Mouse (Mus musculus) frontal cortex, postnatal 14 days (tissue): Measurements from ENCODE around the gene Slc7a8.
A peak's percentile ranks its signal among the peaks of the same experiment; 100 is the strongest.

Source experiments
- DNase-seq, 2 experiments: peaks; one replicate each; pipeline ENCODE4 v3.0.0; 2022; ENCODE audit warnings: low spot score in 2 of 2

Slc7a8 gene

DNA sequence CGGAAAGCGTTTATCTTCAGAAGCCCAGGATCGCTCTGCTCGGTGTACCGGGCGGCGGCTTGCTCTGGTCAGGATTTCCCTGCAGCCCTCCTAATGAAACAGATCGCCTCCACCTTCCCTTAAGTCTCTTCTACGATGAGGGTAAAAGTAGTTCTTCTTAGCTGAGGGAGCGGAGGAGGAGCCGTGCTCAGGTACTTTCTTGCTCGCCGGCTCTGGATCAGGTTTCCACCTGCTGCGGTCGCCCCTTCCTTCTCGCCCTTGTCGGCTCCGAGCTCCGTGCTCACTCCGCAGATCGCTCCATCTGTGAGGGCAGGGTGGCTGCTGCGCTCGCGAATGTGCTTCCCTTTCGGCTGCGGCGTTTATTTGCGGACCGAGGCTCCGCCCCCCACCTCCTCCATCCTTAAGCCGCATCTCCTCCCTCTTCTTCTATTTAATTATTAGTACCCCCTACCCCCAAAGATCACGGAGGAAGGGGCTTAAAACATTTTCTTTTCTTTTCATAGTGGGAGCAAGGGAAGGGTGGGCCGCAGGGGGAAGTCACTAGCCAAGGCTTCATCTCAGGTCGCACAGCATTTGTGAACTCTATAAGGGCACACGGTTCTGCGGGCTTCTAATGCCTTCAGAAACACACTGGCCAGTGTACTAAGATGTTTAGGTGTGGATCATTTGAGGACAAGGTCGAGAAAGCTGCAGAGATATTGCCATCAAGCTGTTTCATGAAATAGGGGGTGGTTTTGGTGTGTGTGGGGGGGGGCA lies at the start of gene Slc7a8:
Gene Slc7a8 (minus strand): TSS at position 337 of the 756 bp plus-strand sequence.
- peak; percentile 45 to 71 for DNase-seq

DNA sequence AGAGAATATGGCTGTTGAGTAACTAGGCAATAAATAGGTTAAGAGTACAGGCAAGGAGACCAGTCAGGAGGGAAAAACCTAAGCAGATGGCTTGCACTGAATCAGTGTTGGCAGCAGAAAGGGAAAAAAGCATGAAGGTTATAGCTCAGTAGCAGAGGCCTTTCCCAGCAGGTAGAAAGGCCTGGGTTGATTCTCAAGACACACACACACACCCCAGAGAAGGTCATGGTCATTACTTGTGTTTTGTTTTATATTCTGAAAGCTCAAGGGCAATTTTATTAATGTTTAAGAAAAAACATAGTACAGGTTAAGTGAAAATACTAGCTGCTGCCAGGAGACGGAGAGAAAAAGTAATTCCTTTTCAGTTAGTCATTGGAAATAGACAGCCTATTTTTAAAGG lies 42.0 kb upstream of the Slc7a8 start:
- no peak for DNase-seq

DNA sequence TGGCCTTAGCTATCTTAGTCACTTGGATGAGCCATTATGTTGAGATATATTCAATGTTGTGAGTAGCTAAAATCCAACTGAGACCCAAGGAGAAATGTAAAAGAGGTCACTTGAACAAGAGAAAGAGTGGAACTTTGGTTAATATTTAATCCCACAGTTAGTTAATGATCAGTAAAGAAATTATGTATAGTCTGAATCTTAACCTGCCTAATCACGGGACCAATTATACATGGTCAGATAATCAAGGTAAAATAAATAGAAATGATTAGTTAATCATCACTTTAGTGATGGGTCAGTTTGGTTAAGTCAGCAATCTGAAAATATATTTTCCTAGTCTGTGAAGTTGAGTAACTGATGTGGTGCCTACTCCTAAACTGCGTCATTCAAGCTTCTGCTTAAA lies 40.6 kb upstream of the Slc7a8 start:
- DNase-seq: no peak

DNA sequence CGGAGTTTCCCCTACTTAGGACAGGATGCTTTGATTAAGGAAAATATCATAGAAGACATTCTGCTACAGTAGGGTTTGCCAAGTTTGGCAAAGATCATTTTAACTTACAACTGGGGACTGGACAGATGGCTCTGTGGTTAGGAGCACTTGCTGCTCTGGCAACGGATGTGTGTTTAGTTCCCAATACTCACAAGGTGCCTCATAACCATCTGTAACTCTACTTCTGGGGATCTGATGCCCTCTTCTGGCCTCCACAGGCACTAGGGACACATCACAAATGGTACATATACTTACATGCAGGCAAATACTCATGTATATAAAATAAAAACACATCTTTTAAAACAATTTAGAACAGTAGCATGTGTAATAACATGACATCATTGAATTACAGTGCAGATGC lies 36.0 kb upstream of the Slc7a8 start:
- peak in 1 of 2 experiments; percentile 19 for DNase-seq

DNA sequence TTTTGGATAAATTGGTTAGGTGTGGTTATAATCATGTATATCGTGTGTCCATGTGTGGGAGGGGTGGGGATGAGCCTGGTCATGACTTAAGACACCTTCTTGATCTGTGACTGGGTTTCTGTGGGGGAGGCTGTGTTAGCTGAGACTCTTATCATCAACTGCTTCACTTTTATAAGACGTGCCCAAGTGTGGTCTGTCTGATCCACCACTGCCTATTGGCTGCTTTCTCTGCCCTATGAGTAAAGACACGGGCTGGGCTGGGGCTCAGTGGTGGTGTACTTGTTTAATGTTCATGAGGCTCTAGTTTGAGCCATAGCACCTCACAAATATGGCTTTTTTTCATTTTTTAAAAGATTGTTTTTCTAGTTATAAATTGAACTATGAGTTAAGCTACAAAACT lies 34.0 kb upstream of the Slc7a8 start:
- no peak for DNase-seq

DNA sequence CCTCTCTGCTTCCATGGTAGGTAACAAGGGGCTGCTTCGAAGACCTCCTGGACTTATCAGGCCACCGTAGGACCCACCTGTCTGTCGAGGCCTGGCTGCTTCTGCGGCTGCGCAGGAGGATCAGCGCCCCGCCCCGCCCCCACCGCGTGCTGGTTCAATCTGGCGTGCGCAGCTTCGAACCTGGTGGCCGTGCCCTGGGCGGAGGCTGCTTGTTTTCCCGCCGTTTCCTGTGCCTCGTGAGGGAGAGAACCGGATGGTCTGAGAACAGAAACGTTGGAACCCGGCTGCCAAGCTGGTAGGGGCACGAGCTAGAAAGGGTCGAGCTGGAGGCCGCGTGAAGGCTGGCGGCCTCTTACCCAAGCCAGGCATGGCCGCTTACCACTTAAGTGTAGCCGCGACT lies 32.2 kb upstream of the Slc7a8 start, which contains the start of gene Rnf212b:
Gene Rnf212b (plus strand): TSS at position 151 of the 400 bp plus-strand sequence.
- DNase-seq: no peak

DNA sequence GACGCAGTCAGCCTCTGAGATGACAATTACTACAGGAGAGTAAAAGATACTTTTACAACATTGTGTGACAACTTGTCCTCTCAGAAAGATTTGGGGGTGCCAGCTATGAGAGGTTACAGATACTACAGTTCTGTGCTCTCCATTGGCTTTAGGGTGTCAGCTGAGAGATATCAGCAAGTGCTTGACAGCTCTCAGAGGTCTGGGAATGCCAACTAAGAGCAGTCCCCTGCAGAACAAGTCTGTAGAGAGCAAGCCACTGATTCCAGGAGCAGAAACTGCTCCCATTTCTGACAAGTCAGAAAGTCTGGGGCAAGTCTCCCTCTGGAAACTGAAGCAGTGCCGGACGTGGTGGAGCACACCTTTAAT lies 27.9 kb upstream of the Slc7a8 start:
- DNase-seq: no peak

DNA sequence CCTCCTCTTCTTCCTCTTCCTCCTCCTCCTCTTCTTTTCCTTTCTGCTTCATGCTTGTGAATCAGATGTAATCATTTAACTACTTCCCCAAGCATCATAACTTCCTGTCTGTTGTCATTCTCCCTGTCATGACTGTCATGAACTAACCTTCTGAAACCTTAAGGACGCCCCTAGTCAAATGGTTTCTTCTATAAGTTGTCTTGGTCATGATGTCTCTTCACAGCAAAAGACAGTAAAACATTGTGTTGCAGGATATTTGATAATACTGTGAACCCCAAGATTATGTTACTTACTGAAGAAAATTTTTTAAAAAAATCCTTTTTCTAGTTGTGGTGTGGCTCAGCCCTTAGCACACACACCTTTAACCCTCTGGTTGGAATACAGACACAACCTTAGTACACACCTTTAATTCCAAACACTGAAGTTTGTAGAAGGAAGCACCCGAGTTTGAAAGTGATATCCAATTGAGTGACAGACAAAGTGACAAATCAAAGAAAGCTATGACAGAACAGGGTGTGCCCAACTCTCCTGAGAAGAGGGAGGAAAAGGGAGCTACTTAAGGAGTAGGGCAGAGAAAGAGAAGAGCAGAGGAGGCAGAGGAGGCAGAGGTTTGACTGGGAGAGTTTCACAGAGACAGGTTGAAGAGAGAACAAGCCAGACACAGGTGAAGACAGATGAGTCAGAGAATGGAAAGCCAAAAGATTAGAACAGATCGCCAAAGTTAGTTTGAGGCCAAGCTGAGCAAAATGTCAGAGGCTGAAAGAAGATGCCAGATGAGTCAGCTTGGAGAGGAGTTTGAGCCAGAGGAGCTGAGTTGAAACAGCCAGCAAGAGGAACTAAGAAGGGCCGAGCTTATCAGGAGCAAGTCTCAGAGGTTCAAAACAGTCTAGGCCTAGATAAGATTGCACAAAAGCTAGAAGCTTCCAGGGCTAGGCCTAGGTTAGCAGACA lies 27.2 kb upstream of the Slc7a8 start:
- no peak for DNase-seq

DNA sequence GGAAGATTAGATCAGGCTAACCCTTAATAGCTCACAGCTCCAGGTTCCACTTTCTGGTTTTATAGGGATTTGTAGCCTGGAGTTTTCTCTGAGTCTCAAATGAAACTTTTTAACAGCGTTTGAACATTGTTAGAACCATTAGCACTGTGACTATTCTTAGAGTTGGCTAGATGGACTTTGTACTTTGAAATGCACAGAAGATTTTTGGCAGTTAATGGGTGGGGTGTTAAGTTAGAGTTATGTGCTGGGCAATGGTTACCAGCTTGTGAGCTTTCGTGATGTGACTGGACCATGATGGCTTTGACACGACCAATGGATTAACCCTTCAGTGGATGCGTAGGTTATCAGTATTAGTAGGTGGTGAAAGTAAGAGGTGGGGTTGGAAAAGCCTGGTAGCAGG lies 24.4 kb upstream of the Slc7a8 start:
- no peak for DNase-seq

DNA sequence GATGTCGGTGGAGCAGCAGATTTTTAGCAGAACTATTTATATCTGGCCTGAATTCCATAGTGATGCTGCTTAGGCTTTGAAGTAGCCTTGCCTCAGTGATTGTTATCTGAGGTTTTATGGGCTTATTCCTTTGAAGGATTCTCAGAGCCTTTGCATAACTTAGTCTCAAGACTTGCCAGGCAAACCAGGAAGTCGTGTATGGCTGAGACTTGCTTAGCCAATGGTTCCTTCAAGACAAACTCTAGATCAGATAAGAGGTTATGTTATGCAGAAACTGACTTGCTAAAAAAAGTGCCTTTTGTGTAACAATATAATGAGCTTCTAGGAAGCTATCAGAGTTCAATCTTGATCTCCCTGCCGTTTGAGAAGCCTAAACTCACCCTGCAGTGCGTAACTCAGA lies 20.7 kb upstream of the Slc7a8 start:
- DNase-seq: no peak

DNA sequence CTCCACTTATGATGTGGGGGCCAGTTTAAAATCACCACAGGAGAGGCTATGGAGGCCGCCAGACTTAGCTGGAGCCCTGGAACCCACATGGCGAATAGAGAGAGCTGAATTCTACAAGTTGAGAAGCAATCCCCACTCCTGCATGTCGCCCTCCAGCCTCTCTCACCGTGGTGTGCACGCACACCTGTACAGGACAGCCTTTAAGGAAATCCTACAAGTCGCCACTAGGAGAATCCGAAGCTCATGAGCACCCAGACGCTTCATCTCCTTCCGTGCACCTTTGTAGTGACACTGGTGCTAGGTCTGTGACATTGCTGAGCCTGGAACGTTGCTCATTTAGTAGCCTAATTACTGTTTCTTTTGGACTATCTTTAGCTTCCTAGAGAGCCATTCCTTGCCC lies 17.9 kb upstream of the Slc7a8 start:
- DNase-seq: no peak

DNA sequence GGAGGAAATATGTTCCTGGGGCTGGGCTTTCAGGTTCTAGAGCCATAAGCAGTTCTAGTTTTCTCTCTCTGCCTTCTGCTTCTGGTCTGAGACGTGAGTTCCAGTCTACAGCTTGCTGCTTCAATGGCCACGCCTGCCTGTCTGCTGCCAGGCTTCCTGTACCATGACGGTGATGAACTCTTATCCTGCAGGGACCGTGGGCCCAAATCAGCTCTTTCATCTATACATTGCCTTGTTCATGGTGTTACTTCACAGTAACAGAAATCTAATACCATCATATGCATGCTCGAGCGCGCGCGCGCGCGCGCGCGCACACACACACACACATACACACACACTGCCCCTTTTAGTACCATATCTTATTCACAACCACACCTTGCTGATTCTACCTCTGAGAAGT lies 15.0 kb upstream of the Slc7a8 start:
- no peak for DNase-seq

DNA sequence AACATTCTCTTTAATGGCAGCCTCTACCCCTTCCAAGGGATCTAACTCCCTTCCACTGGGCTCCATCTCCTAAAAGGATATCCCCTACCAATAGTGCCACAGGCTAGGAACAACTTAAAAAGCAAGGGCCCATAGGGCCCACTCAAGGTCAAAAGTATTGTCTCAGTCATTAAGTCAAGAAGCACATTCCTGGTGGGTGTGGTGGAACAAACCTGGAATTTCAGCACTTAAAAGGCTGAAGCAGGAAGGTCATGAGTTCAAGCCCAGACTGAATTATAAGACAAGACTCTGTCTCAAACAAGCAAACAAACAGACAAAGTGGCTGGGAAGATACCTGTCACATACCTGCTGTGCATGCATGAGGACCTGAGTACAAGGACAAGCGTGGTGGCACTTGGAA lies 14.2 kb upstream of the Slc7a8 start:
- no peak for DNase-seq

DNA sequence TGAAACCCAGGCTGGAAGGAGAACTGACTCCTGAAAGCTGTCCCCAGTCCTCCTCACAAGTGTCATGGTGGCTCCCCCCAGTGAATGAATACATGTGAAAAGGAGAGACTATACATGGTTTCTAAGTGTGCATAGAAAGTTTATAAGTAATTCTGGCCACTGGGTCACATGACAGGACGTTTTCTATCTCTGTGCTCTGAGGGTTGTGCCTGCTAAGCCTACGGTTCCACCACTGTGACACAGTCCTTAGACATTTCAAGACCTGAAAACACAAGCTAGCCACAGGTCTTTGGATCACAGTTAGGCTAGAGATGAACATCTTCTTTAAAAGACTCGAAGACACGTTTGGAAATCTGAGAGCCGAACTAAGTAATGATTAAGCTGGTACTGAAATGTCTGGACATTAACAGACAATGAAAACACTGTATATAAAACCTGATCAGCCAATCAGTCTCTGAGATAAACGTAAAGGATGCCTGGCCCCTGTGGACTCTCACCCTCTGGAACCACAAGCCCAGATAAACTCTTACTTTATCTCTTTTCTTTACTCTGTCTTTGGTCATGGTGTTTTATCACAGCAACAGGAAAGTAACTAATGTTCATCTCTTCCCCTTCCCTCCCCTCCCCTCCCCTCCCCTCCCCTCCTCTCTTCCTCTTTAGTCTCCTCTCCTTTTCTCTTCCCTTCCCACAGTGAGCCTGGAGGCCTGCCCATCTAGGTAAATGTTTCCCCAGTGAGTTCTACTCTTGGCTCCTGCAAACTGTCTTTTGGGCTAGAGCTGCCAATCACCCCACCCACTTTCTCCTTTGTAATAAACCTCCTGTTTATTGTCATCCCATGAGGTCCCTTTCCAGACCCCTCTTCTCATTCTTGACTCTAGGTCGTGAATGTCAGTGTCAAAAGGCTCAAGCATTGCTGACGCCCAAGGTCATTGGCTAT lies 12.4 kb upstream of the Slc7a8 start:
- DNase-seq: no peak

DNA sequence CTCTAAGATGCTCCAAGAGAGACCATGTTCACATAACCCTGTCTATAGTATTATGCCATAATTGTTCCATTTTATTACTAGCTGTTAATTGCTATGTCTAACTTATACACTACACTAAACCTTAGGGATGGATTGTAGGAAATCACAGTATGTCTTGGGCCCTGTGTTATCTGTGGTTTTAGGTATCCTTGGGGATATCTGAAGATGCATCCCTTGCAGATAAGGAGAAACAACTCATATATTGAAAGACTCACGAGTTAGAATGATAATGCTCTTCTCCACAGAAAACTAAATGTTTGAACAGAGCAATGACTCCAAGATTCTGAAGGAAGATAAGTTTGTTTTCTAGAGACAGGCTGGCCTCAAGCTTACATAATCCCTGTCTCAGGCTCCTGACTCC lies 11.6 kb upstream of the Slc7a8 start:
- DNase-seq: no peak

DNA sequence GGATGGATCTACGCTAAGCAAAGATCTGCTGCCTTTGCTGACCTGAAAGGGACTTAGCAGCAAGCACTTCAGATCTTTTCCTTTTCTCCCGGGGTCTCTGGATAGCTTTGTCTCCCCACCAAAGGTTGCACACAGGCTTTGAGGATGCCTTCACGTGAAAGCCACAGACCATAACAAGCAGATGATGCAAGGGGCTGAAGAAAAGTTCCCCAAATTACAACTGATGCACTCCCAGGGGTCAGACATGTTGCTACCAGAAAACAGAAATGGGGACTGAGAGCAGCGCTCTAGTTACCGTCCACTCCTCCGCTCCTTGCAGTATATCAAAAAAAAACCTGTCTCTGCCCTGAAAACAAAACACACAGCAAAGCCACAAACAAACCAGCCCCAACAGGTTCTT lies 10.4 kb upstream of the Slc7a8 start:
- no peak for DNase-seq

DNA sequence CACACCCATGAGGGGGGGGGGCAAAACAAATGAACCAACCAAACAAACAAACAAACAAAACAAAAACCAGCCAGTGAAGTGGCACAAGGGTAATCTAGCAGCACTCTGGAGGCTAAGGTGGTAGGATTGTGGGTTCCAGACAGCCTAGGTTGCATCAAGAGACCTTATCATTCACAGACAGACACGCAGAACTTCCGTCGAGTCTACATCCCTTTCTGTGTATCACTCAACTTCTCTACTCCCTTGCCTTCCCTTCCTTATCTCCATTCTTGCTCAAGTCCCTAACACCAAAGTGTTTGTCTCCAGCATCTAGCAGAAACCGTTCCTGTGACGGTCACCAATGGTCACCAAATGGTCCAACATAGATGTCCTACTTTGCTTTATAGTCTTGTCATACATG lies 6.5 kb upstream of the Slc7a8 start:
- no peak for DNase-seq

DNA sequence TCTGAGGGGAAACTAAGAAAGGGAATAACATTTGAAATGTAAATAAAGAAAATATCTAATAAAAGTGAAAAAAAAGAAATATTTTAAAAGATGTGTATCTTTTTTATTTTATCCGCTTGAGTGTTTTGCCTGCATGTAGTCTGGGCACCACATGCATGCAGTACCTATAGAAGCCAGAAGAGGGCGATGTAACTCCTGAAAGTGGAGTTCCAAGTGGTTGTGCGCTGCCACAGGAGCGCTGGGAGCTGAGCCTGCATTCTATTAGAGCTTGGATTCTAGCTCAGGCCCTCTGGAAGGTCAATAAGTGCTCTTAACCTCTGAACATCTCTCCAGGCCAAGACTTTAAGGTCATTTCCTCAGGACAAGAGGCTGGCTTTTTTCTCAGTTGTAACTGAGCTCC lies 5.5 kb upstream of the Slc7a8 start:
- no peak for DNase-seq

DNA sequence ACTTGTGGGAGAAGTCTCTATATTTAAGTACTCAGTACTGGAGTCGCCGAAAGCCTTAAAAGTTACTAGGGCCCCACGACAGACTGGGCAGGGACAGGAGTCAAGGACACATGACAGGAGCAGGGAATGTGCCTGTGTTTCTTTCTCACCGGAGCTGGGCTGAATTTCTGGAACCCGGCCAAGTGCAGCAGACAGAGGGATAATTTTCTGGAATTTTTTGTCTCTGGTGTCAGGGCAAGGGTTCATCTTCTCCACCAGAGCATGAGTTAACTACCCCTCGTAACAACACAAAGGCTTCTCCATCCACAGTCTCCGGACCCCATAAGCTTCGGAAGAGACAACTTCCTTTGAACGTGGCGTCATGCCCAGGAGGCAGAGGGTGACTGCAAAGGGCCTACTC lies 4.7 kb upstream of the Slc7a8 start:
- no peak for DNase-seq

DNA sequence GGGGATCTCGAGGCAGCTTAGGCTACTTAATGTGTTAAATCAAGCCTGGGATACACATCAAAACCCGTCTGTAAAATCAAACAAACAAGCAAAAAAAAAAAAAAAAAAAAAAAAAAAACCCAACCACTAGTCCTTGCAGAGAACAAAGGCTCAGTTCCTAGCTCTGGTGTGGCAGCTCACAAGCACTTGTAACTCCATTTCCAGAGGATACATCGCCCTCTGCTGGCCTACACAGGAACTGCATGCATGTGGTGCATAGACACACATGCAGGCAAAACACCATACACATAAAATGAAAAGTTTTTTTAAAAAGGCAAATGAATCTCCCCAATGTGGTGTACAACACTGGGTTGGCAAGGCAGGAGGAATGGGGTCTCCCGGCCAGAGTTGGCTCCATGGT lies 4.2 kb upstream of the Slc7a8 start:
- DNase-seq: peak in 1 of 2 experiments; percentile 57

DNA sequence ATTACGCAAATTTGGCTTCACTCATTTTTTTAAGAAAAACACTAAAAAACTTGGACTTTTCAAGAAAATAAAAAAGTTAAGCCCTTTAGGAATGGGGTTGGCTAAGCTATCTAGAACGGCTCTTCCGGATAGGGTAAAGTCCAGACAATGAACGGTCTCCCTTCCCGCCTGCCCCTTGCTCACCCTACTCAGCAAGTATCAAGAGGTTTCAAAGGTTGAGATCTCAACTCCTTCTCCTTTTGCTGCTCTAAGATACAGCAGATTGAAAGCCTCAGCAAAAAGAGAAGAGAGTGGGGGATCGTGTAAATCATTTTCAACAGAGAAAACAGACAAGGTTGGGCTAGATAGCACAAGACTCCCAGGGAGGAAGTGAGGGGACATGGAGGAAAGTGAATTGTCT lies 1.2 kb upstream of the Slc7a8 start:
- DNase-seq: no peak
